Mouse (Mus musculus): ENCODE results near the gene Fam126b. TPM values are rescaled to one million over a fixed set of nuclear protein-coding genes. Genes with fewer than 3 reads are reported as not detected.

Fam126b gene
- polyA plus RNA-seq, 1 experiment from 2014 or later = 9.6 TPM

- WGBS = 6% methylated on average over 36 of the region's 36 CpGs
- peak overlapping the region; percentile 89 for H3K9ac ChIP-seq (ENCODE audit: low read depth, low read length)
- no peaks in the 10 kb centered on the region for H3K27me3 ChIP-seq (ENCODE audit: control insufficient read depth, insufficient read depth, low read length)
- ATAC-seq (ENCODE audit: low FRiP score, low TSS enrichment) = peak; percentile 81
- H3K4me1 ChIP-seq (ENCODE audit: control insufficient read depth, insufficient read depth, low read length) = peaks cover 6% of the 10 kb centered on the region; the same call in 1 of the 2 replicates
- no peaks in the 10 kb centered on the region for H3K9me3 ChIP-seq (ENCODE audit: control insufficient read depth, low read length)
- peak overlapping the region; percentile 85 for H3K4me2 ChIP-seq (replicated peaks; ENCODE audit: low read depth, low read length)
- H3K4me3 ChIP-seq (ENCODE audit: low read length) = peak overlapping the region; percentile 86
- no peak overlapping the region for H3K27ac ChIP-seq (ENCODE audit: low read depth, low read length)
- H3K36me3 ChIP-seq (ENCODE audit: control insufficient read depth, insufficient read depth, low read length) = no peaks in the 10 kb centered on the region; the same call in 1 of the 2 replicates
These were observed 551 bp downstream of the Fam126b start for GRCm38 (mm10) chr1:58585373-58586170.

DNA sequence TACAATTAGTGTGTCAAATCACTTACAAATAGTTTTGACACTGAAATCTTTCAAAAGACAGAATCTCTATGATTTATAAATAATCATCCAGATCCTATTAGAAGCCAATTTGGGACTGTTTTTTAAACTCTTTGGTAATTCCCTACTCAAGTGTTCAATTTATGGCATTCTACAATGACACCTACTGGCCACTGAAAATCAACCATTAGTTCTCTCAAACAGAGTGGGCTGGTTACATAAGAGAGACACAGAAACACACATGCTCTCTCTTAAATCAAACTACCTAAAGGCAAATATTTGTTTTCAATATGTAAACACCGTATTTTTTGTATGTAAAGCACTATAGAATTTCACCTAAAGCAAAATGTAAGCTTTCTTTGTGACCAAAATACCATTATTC lies 1.9 kb downstream of the Fam126b start:
- no peak overlapping the region for H3K4me2 ChIP-seq (replicated peaks; ENCODE audit: low read depth, low read length)
- no peaks in the 10 kb centered on the region for H3K9me3 ChIP-seq (ENCODE audit: control insufficient read depth, low read length)
- 84% methylated on average over 1 of the region's 1 CpGs for WGBS
- no peak overlapping the region for H3K9ac ChIP-seq (ENCODE audit: low read depth, low read length)
- H3K36me3 ChIP-seq (ENCODE audit: control insufficient read depth, insufficient read depth, low read length) = no peaks in the 10 kb centered on the region
- ATAC-seq (ENCODE audit: low FRiP score, low TSS enrichment) = no peak
- H3K27ac ChIP-seq (ENCODE audit: low read depth, low read length) = no peak overlapping the region
- H3K27me3 ChIP-seq (ENCODE audit: control insufficient read depth, insufficient read depth, low read length) = no peaks in the 10 kb centered on the region
- peaks cover 6% of the 10 kb centered on the region; the same call in 1 of the 2 replicates for H3K4me1 ChIP-seq (ENCODE audit: control insufficient read depth, insufficient read depth, low read length)
- H3K4me3 ChIP-seq (ENCODE audit: low read length) = no peak overlapping the region

DNA sequence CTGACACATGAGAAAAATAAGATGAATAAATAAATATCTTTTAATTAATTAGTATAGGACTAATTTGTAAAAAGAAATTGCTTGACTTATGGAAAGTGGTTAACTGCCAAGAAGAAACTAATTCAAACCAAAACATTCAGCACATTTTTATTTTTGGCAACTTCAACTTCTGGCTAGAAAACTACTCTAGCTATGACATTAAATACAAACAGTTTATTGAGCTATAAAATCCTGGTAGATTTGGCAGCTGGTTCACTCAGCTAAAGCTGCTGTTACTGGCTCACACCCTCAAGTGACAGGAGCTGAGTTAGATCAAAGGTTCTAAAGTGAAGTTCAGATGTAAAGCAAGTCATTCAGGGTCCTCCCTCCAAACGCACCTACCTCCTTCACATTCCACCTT lies 3.5 kb downstream of the Fam126b start:
- ATAC-seq (ENCODE audit: low FRiP score, low TSS enrichment) = no peak
- no peaks in the 10 kb centered on the region for H3K27me3 ChIP-seq (ENCODE audit: control insufficient read depth, insufficient read depth, low read length)
- H3K4me3 ChIP-seq (ENCODE audit: low read length) = no peak overlapping the region
- no peak overlapping the region for H3K9ac ChIP-seq (ENCODE audit: low read depth, low read length)
- WGBS = 68% methylated on average over 1 of the region's 1 CpGs
- no peak overlapping the region for H3K4me2 ChIP-seq (replicated peaks; ENCODE audit: low read depth, low read length)
- H3K9me3 ChIP-seq (ENCODE audit: control insufficient read depth, low read length) = no peaks in the 10 kb centered on the region
- peaks cover 6% of the 10 kb centered on the region; the same call in 1 of the 2 replicates for H3K4me1 ChIP-seq (ENCODE audit: control insufficient read depth, insufficient read depth, low read length)
- no peak overlapping the region for H3K27ac ChIP-seq (ENCODE audit: low read depth, low read length)
- no peaks in the 10 kb centered on the region for H3K36me3 ChIP-seq (ENCODE audit: control insufficient read depth, insufficient read depth, low read length)

GRCm38 (mm10) chr1:58579179-58579578 lies 6.9 kb downstream of the Fam126b start:
- Histone ChIP-seq H3K9ac (ENCODE audit: low read depth, low read length) (no peak overlapping the region), H3K9me3 (ENCODE audit: control insufficient read depth, low read length) (no peaks in the 10 kb centered on the region), H3K4me1 (ENCODE audit: control insufficient read depth, insufficient read depth, low read length) (no peaks in the 10 kb centered on the region), H3K27ac (ENCODE audit: low read depth, low read length) (no peak overlapping the region), H3K4me3 (ENCODE audit: low read length) (no peak overlapping the region), H3K27me3 (ENCODE audit: control insufficient read depth, insufficient read depth, low read length) (no peaks in the 10 kb centered on the region), H3K4me2 (replicated peaks; ENCODE audit: low read depth, low read length) (no peak overlapping the region), H3K36me3 (ENCODE audit: control insufficient read depth, insufficient read depth, low read length) (no peaks in the 10 kb centered on the region)
- no peak for ATAC-seq (ENCODE audit: low FRiP score, low TSS enrichment)
- 93% methylated on average over 2 of the region's 2 CpGs for WGBS

DNA sequence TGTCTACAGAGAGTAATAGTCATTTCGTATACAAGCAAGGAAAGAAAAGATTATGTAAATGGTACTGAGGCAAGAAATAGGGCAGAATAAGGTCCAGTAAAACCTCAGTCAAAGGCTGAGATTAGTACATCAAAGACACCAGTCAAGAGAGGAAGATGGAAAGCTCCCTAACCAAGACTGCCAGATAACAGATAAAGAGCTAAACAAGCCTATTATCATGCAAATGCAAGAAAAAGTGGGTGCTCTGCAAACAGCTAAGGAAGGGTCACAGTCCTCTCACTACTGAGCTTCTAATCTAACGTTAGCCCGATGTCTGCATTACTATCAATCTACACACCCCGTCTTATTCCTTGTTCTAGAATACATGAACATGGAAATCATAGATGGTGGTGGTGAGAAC lies 15.7 kb downstream of the Fam126b start:
- H3K9me3 ChIP-seq (ENCODE audit: control insufficient read depth, low read length) = no peaks in the 10 kb centered on the region
- no peaks in the 10 kb centered on the region for H3K27me3 ChIP-seq (ENCODE audit: control insufficient read depth, insufficient read depth, low read length)
- H3K9ac ChIP-seq (ENCODE audit: low read depth, low read length) = no peak overlapping the region
- no peak overlapping the region for H3K27ac ChIP-seq (ENCODE audit: low read depth, low read length)
- H3K36me3 ChIP-seq (ENCODE audit: control insufficient read depth, insufficient read depth, low read length) = no peaks in the 10 kb centered on the region
- no peak overlapping the region for H3K4me2 ChIP-seq (replicated peaks; ENCODE audit: low read depth, low read length)
- H3K4me1 ChIP-seq (ENCODE audit: control insufficient read depth, insufficient read depth, low read length) = no peaks in the 10 kb centered on the region
- no peak overlapping the region for H3K4me3 ChIP-seq (ENCODE audit: low read length)
- WGBS = 52% methylated on average over 4 of the region's 4 CpGs
- ATAC-seq (ENCODE audit: low FRiP score, low TSS enrichment) = no peak

DNA sequence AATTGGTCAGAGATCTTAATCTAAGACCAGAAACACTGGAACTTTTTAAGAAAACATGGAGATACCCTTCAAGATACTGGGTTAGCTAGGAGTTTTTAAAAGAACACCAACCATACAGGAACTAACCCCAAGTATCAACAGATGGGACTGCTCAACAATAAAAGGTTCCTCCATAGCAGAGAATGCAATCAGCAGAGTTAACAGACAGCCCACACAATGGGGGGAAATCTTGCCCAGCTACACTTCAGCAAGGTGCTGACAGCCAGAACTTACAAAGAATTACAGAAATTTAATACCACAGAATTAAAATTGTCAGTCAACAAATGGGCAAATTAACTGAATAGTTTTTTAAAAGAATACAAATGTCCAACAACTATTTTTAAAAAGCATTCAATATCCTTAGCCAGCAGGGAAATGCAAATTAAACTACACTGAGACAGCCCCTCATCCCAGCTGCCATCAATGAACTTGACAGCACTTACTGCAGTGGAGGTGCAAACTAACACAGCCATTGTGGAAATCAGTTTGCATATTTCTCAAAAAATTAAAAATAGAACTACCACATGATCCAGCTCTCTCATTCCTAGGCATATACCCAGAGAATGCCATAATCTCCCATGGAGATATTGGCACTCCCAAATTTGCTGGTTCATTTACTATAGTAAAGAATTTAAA lies 17.5 kb downstream of the Fam126b start:
- no peaks in the 10 kb centered on the region for H3K9me3 ChIP-seq (ENCODE audit: control insufficient read depth, low read length)
- H3K9ac ChIP-seq (ENCODE audit: low read depth, low read length) = no peak overlapping the region
- no peaks in the 10 kb centered on the region for H3K36me3 ChIP-seq (ENCODE audit: control insufficient read depth, insufficient read depth, low read length)
- H3K4me3 ChIP-seq (ENCODE audit: low read length) = no peak overlapping the region
- H3K27me3 ChIP-seq (ENCODE audit: control insufficient read depth, insufficient read depth, low read length) = no peaks in the 10 kb centered on the region
- ATAC-seq (ENCODE audit: low FRiP score, low TSS enrichment) = no peak
- H3K4me2 ChIP-seq (replicated peaks; ENCODE audit: low read depth, low read length) = no peak overlapping the region
- H3K27ac ChIP-seq (ENCODE audit: low read depth, low read length) = no peak overlapping the region
- no peaks in the 10 kb centered on the region for H3K4me1 ChIP-seq (ENCODE audit: control insufficient read depth, insufficient read depth, low read length)

DNA sequence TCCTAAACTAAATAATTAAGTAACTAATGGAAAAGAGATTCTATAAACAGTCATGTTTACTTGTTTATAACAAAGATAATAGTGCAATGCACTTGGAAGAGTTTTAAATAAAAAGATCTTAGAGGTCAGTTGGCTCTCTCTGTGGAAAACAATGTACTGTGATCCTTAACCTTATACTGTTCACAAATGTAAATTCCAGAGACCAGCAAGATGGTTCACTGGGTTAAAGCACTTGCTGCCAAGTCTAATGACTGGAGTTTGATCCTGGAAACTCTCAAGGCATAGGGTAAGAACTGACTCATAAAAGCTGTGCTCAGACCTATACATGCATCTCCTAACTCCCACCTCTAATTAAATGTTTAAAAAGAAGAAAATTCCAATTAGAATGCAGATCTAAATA lies 19.5 kb downstream of the Fam126b start:
- Histone ChIP-seq H3K27me3 (ENCODE audit: control insufficient read depth, insufficient read depth, low read length) (no peaks in the 10 kb centered on the region), H3K36me3 (ENCODE audit: control insufficient read depth, insufficient read depth, low read length) (no peaks in the 10 kb centered on the region), H3K4me1 (ENCODE audit: control insufficient read depth, insufficient read depth, low read length) (no peaks in the 10 kb centered on the region), H3K27ac (ENCODE audit: low read depth, low read length) (no peak overlapping the region), H3K4me2 (replicated peaks; ENCODE audit: low read depth, low read length) (no peak overlapping the region), H3K9me3 (ENCODE audit: control insufficient read depth, low read length) (no peaks in the 10 kb centered on the region), H3K4me3 (ENCODE audit: low read length) (no peak overlapping the region), H3K9ac (ENCODE audit: low read depth, low read length) (no peak overlapping the region)
- ATAC-seq (ENCODE audit: low FRiP score, low TSS enrichment) = no peak

GRCm38 (mm10) chr1:58564981-58565380 lies 21.1 kb downstream of the Fam126b start:
- Histone ChIP-seq H3K36me3 (ENCODE audit: control insufficient read depth, insufficient read depth, low read length) (0 out of 2 replicates have a peak, but pooled peaks cover 2% of the 10 kb centered on the region), H3K27ac (ENCODE audit: low read depth, low read length) (no peak overlapping the region), H3K4me2 (replicated peaks; ENCODE audit: low read depth, low read length) (no peak overlapping the region), H3K4me1 (ENCODE audit: control insufficient read depth, insufficient read depth, low read length) (no peaks in the 10 kb centered on the region), H3K27me3 (ENCODE audit: control insufficient read depth, insufficient read depth, low read length) (no peaks in the 10 kb centered on the region), H3K9ac (ENCODE audit: low read depth, low read length) (no peak overlapping the region), H3K4me3 (ENCODE audit: low read length) (no peak overlapping the region), H3K9me3 (ENCODE audit: control insufficient read depth, low read length) (no peaks in the 10 kb centered on the region)
- no peak for ATAC-seq (ENCODE audit: low FRiP score, low TSS enrichment)
- 44% methylated on average over 5 of the region's 5 CpGs for WGBS

- 91% methylated on average over 1 of the region's 1 CpGs for WGBS
- Histone ChIP-seq H3K9me3 (ENCODE audit: control insufficient read depth, low read length) (no peaks in the 10 kb centered on the region), H3K9ac (ENCODE audit: low read depth, low read length) (no peak overlapping the region), H3K4me2 (replicated peaks; ENCODE audit: low read depth, low read length) (no peak overlapping the region), H3K27ac (ENCODE audit: low read depth, low read length) (no peak overlapping the region), H3K36me3 (ENCODE audit: control insufficient read depth, insufficient read depth, low read length) (peaks cover 2% of the 10 kb centered on the region; the same call in 1 of the 2 replicates), H3K4me3 (ENCODE audit: low read length) (no peak overlapping the region), H3K27me3 (ENCODE audit: control insufficient read depth, insufficient read depth, low read length) (no peaks in the 10 kb centered on the region), H3K4me1 (ENCODE audit: control insufficient read depth, insufficient read depth, low read length) (no peaks in the 10 kb centered on the region)
- no peak for ATAC-seq (ENCODE audit: low FRiP score, low TSS enrichment)
These were observed 23.7 kb downstream of the Fam126b start for GRCm38 (mm10) chr1:58562455-58562854.

Data from kidney, embryonic 14.5 days (tissue).